Mouse (Mus musculus) forebrain, embryonic 14.5 days (tissue): ENCODE measurements around the gene Exoc3l2. TPM values are rescaled to one million over a fixed set of nuclear protein-coding genes. Genes with fewer than 3 reads are reported as not detected.

Source experiments
- ATAC-seq: fragments of 200-750 bp; cut with Nextera tagmentation; 2 replicates; pipeline ENCODE4 v1.8.0; 2017; ENCODE audit warnings: mild to moderate bottlenecking, moderate library complexity
- DNase-seq: peaks from one replicate; pipeline ENCODE4 v3.0.0-alpha.2; 2015; ENCODE audit warnings: low spot score
- H3K27ac ChIP-seq: fragments of 300-500 bp; sonication (generic); 2 replicates; pipeline ENCODE4 v1.5.1; 2014; ENCODE audit warnings: low read depth, mild to moderate bottlenecking, control low read depth, low read length, moderate library complexity
- H3K27me3 ChIP-seq: fragments of 300-500 bp; sonication (generic); replicated peaks from 2 replicates; pipeline ENCODE4 v1.6.1; 2014; ENCODE audit warnings: low read length, control low read depth, mixed read lengths; ENCODE audit not compliant: control insufficient read depth, insufficient read depth
- H3K36me3 ChIP-seq: fragments of 300-500 bp; sonication (generic); 2 replicates; pipeline ENCODE4 v1.6.1; 2014; ENCODE audit warnings: low read length, control low read depth; ENCODE audit not compliant: control insufficient read depth, insufficient read depth
- H3K4me1 ChIP-seq: fragments of 300-500 bp; sonication (generic); 2 replicates; pipeline ENCODE4 v1.6.1; 2014; ENCODE audit warnings: antibody characterized with exemption, low read length, control low read depth; ENCODE audit not compliant: control insufficient read depth, insufficient read depth
- H3K4me2 ChIP-seq: fragments of 300-500 bp; sonication (generic); 2 replicates; pipeline ENCODE4 v1.6.1; 2014; ENCODE audit warnings: mild to moderate bottlenecking, control low read depth, low read length
- H3K4me3 ChIP-seq: fragments of 300-500 bp; sonication (generic); 2 replicates; pipeline ENCODE4 v1.5.1; 2014; ENCODE audit warnings: low read depth, low read length, control low read depth
- H3K9ac ChIP-seq: fragments of 300-500 bp; sonication (generic); 2 replicates; pipeline ENCODE4 v1.6.1; 2014; ENCODE audit warnings: mild to moderate bottlenecking, low read length, control low read depth, moderate library complexity
- H3K9me3 ChIP-seq: fragments of 300-500 bp; sonication (generic); replicated peaks from 2 replicates; pipeline ENCODE4 v1.6.1; 2016; ENCODE audit warnings: low read length, control low read depth, mixed read lengths; ENCODE audit not compliant: control insufficient read depth
- WGBS: fragments of 180-500 bp; shearing (Covaris S2); extraction: QIAGEN DNeasy Blood & Tissue Kit; methylation state at CpG from one replicate; pipeline ENCODE4 v1.1.7; 2014; 5-methylcytosine and 5-hydroxymethylcytosine counted together
- polyA plus RNA-seq: library from polyadenylated mRNA; unstranded; fragments of >200 nt; fragmentation: Nextera tagmentation; extraction: Ambion mirVana; gene quantifications from 2 replicates; pipeline ENCODE4 v1.2.1, GENCODE M21; 2014

Gene Exoc3l2
- polyA plus RNA-seq, 1 experiment from 2014 or later, result 0.25 TPM

- WGBS, result 83% methylated on average over 16 of the region's 16 CpGs
- Histone ChIP-seq H3K4me3 (no peak overlapping the region), H3K27ac (no peak overlapping the region), H3K9me3 (no peaks in the 10 kb centered on the region), H3K4me1 (no peaks in the 10 kb centered on the region), H3K9ac (no peak overlapping the region), H3K4me2 (no peak overlapping the region), H3K27me3 (no peaks in the 10 kb centered on the region), H3K36me3 (peaks cover 76% of the 10 kb centered on the region)
- no peak for DNase-seq
- ATAC-seq, result no peak
These were observed 15.4 kb upstream of the Exoc3l2 start for GRCm38 (mm10) chr7:19447689-19448088.

GRCm38 (mm10) chr7:19449165-19449564 is 14.0 kb upstream of the Exoc3l2 start:
- Histone ChIP-seq H3K27me3 (no peaks in the 10 kb centered on the region), H3K9ac (no peak overlapping the region), H3K36me3 (peaks cover 69% of the 10 kb centered on the region), H3K27ac (no peak overlapping the region), H3K4me1 (no peaks in the 10 kb centered on the region), H3K4me2 (no peak overlapping the region), H3K4me3 (no peak overlapping the region), H3K9me3 (no peaks in the 10 kb centered on the region)
- 86% methylated on average over 12 of the region's 12 CpGs for WGBS
- ATAC-seq (no peak), DNase-seq (no peak)

GRCm38 (mm10) chr7:19455186-19455585 is 7.9 kb upstream of the Exoc3l2 start:
- DNase-seq (no peak), ATAC-seq (no peak)
- no peak overlapping the region for H3K4me3 ChIP-seq
- H3K27me3 ChIP-seq, result no peaks in the 10 kb centered on the region
- H3K4me2 ChIP-seq, result no peak overlapping the region
- WGBS, result 89% methylated on average over 4 of the region's 4 CpGs
- H3K9ac ChIP-seq, result no peak overlapping the region
- H3K4me1 ChIP-seq, result peaks cover 13% of the 10 kb centered on the region
- no peaks in the 10 kb centered on the region for H3K9me3 ChIP-seq
- H3K27ac ChIP-seq, result no peak overlapping the region
- H3K36me3 ChIP-seq, result peaks cover 26% of the 10 kb centered on the region

DNA sequence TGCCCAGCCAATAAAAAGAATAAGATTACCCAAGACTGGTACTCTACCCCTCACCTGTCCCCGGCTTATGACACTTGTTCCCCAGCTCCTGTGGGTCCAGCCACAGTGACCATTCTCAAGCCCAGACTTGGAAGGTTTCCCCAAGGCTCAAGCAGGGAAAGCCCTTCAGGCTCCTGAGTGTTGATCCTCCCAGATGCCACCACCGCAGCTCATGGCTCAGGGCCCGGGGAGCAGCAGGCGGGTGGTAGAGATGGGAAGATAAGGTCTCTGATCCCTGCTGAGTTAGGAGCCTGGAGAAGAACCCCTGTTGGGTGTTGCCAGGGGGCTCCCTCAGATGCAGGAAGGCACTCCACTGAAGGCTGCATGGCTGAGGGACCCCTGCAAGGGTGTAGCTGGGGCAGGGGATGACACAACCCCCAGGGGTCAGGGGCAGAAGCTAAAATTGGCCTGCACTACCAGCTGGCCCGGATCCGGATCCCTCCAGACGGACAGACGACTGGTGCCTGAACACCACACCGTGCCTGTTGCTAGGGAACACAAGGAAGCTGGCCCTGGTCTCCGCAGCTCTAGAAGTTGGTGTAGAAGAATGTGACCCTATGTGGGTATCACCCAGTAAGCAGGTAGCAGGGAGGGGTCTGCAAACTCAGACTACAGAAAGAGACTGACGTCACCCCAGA is 7.2 kb upstream of the Exoc3l2 start:
- Histone ChIP-seq H3K27ac (no peak overlapping the region), H3K4me2 (no peak overlapping the region), H3K4me1 (peaks cover 13% of the 10 kb centered on the region), H3K9me3 (no peaks in the 10 kb centered on the region), H3K4me3 (no peak overlapping the region), H3K36me3 (peaks cover 20% of the 10 kb centered on the region; the same call in 1 of the 2 replicates), H3K9ac (no peak overlapping the region), H3K27me3 (no peaks in the 10 kb centered on the region)
- no peak for ATAC-seq
- 76% methylated on average over 11 of the region's 11 CpGs for WGBS
- DNase-seq, result no peak

GRCm38 (mm10) chr7:19456628-19457027 is 6.5 kb upstream of the Exoc3l2 start:
- no peak for ATAC-seq
- peaks cover 13% of the 10 kb centered on the region; the same call in 1 of the 2 replicates for H3K36me3 ChIP-seq
- no peak overlapping the region for H3K27ac ChIP-seq
- H3K9ac ChIP-seq, result no peak overlapping the region
- H3K4me2 ChIP-seq, result peak overlapping the region; percentile 74; the same call in 1 of the 2 replicates
- DNase-seq, result no peak
- no peak overlapping the region for H3K4me3 ChIP-seq
- H3K9me3 ChIP-seq, result no peaks in the 10 kb centered on the region
- no peaks in the 10 kb centered on the region for H3K27me3 ChIP-seq
- WGBS, result 95% methylated on average over 7 of the region's 7 CpGs
- peaks cover 13% of the 10 kb centered on the region for H3K4me1 ChIP-seq

DNA sequence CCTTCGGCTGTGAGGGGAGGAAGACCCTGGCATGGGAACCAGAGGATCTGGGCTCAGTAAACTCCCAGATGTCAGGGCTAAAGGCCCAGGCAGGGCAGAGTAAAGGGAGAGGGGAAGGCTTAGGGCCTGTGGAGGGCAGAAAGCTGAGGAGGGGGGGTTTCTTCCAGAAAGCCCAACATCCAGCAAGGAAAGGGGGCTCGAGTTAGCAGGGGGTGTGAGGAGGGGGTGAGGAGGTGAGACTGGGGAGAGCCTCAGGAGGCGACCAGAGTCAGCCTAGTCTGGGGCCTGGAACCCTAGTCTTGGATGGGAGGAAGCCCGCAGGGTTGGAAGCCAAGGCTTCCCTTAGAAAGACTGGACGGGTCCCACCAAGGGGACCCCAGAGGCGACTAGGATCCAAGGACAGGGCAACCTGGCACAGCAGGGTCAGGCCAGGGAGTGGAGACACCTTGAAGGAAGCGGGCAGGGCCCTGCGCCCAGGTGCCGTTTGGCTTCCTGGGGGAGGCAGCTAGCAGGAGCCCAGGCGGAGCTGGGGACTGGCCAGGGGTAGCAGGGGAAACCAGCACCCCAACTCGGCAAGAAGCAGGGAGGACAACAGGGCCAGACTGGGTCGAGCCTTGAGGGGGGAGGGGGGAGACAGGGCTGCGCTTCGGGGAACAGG is 5.6 kb upstream of the Exoc3l2 start:
- 10% methylated on average over 14 of the region's 14 CpGs for WGBS
- H3K27me3 ChIP-seq, result no peaks in the 10 kb centered on the region
- ATAC-seq (peak; percentile 2; the same call in 1 of the 2 replicates), DNase-seq (no peak)
- H3K27ac ChIP-seq, result peak overlapping the region; percentile 63; the same call in 1 of the 2 replicates
- peaks cover 12% of the 10 kb centered on the region; the same call in 1 of the 2 replicates for H3K36me3 ChIP-seq
- peak overlapping the region; percentile 93 for H3K4me3 ChIP-seq
- H3K4me2 ChIP-seq, result peak overlapping the region; percentile 74
- H3K4me1 ChIP-seq, result peaks cover 13% of the 10 kb centered on the region
- H3K9ac ChIP-seq, result peak overlapping the region; percentile 88
- no peaks in the 10 kb centered on the region for H3K9me3 ChIP-seq

DNA sequence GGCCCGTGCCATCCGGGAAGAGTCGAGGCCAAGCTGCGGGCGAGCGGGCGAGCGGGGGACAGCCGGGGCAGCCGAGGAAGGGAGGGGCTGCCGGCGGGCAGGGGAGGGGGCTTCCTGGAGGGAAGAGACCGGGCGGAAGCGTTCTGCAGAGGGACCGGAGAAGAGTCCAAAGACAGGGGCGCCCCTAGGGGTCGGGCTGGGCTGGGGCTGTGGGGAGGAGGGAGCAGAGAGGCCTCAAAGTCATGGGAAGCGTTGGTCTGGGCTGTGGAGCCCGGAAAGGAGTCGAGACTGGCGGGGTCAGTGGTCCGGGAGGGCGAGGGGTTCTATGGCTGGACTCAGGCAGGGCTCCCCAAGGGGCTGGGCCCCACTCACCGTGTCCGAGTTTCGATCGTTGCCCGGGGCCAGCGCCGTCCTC is 5.1 kb upstream of the Exoc3l2 start:
- H3K9me3 ChIP-seq, result no peaks in the 10 kb centered on the region
- ATAC-seq, result peak; percentile 73
- peak overlapping the region; percentile 63; the same call in 1 of the 2 replicates for H3K27ac ChIP-seq
- DNase-seq, result peak; percentile 66
- peaks cover 12% of the 10 kb centered on the region; the same call in 1 of the 2 replicates for H3K36me3 ChIP-seq
- H3K4me2 ChIP-seq, result peak overlapping the region; percentile 74
- H3K9ac ChIP-seq, result peak overlapping the region; percentile 88
- H3K4me3 ChIP-seq, result peak overlapping the region; percentile 93
- WGBS, result under 1% methylated on average over 31 of the region's 31 CpGs
- peaks cover 13% of the 10 kb centered on the region for H3K4me1 ChIP-seq
- no peaks in the 10 kb centered on the region for H3K27me3 ChIP-seq

DNA sequence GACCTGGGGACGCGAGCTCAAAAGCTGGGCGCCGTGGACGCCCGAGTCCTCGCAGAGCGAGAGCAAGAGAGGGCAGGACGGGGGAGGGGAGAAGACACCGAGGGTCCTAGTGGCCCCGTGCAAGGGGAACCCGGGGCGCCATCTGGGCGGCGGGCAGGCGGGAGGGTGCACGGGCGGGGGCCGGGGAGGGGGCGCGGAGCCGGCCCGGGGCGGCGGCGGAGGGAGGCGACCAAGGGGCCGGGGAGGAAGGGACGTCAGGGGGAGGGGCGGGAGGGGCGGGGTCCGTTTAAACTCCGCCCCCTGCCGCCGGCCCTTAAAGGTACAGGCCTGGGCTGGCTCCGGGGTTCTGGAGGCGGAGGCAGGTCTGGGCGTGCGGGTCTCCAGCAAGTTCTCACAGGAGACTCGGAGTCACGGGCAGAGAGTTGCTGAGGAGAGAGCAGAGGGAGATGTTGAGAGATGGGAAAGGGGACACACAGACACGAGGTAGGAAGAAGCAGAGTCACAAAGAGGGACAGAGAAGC is 4.5 kb upstream of the Exoc3l2 start, which contains the start of gene Mark4:
Gene Mark4, minus strand, starts transcription at position 231 of the 521 bp plus-strand sequence.
- Histone ChIP-seq H3K36me3 (peaks cover 7% of the 10 kb centered on the region; the same call in 1 of the 2 replicates), H3K4me1 (peaks cover 13% of the 10 kb centered on the region), H3K4me2 (peak within 1 kb of the TSS; percentile 74), H3K9ac (peak within 1 kb of the TSS; percentile 88), H3K4me3 (peak within 1 kb of the TSS; percentile 93), H3K9me3 (no peaks in the 10 kb centered on the region), H3K27me3 (no peaks in the 10 kb centered on the region), H3K27ac (peak within 1 kb of the TSS; percentile 82)
- ATAC-seq, result peak; percentile 91
- peak; percentile 88 for DNase-seq
- 2% methylated on average over 32 of the region's 42 CpGs for WGBS
